Mouse (Mus musculus) CH12.LX (cell line): ENCODE measurements at regions not wholly inside any gene's neighbourhood (a gene's known extent, or its start where the extent isn't known, plus 50 kb on each side); places are given as distances from the start of the nearest gene placed in this dataset.
A peak's percentile ranks its signal among the peaks of the same experiment; 100 is the strongest.

Experiments used
- DNase-seq: peaks from one replicate; pipeline ENCODE4 v3.0.0-alpha.2; 2013; ENCODE audit errors: extremely low read depth
- H3K27ac ChIP-seq: 2 replicates; pipeline ENCODE4 v1.5.1; 2012; ENCODE audit warnings: low read depth, mild to moderate bottlenecking, control low read depth, moderate library complexity; ENCODE audit not compliant: insufficient read depth
- H3K27me3 ChIP-seq: replicated peaks from 2 replicates; pipeline ENCODE3; 2012; ENCODE audit warnings: inconsistent platforms
- H3K36me3 ChIP-seq, 2 experiments: replicated peaks in 1 of 2; 2 replicates each; pipeline versions ENCODE3 to v1.6.1; 2012; ENCODE audit warnings: inconsistent platforms in 1 of 2, low read length in 1 of 2, mild to moderate bottlenecking in 1 of 2, mixed read lengths in 1 of 2, moderate library complexity in 1 of 2; ENCODE audit not compliant: control insufficient read depth in 1 of 2, insufficient read depth in 1 of 2
- H3K4me1 ChIP-seq, 2 experiments: 2 replicates each; pipeline ENCODE4 v1.6.1; 2012; ENCODE audit warnings: inconsistent platforms in 1 of 2, moderate library complexity in 1 of 2; ENCODE audit not compliant: insufficient read depth in 2 of 2, control insufficient read depth in 1 of 2
- H3K4me2 ChIP-seq: 2 replicates; pipeline ENCODE4 v1.6.1; 2012; ENCODE audit warnings: low read depth, mild to moderate bottlenecking, control low read depth; ENCODE audit not compliant: poor library complexity, insufficient read depth, severe bottlenecking
- H3K4me3 ChIP-seq, 3 experiments: fragments of 150-350 bp in 1 of 3; sonication (generic) in 1 of 3; replicated peaks in 1 of 3; 2 replicates each; pipeline versions ENCODE3 to v1.5.1; 2011 to 2012; ENCODE audit warnings: low read depth in 2 of 3, low read length in 2 of 3, mild to moderate bottlenecking in 2 of 3, moderate library complexity in 2 of 3, control low read depth in 1 of 3, improper control_type of control experiment in 1 of 3, inconsistent platforms in 1 of 3, mixed read lengths in 1 of 3; ENCODE audit not compliant: poor library complexity in 1 of 3
- H3K79me2 ChIP-seq: replicated peaks from 2 replicates; pipeline ENCODE4 v1.6.1; 2012; ENCODE audit warnings: mild to moderate bottlenecking, moderate library complexity; ENCODE audit not compliant: control insufficient read depth, poor library complexity, insufficient read depth, severe bottlenecking; ENCODE audit errors: extremely low read depth
- H3K9ac ChIP-seq: 2 replicates; pipeline ENCODE4 v1.6.1; 2012; ENCODE audit warnings: low read depth, mild to moderate bottlenecking, control low read depth, moderate library complexity; ENCODE audit not compliant: insufficient read depth
- H3K9me3 ChIP-seq: replicated peaks from 2 replicates; pipeline ENCODE3; 2012; ENCODE audit warnings: low read length, inconsistent platforms, mixed read lengths
- CHD1 ChIP-seq: IDR thresholded peaks from 2 replicates; pipeline ENCODE4 v1.6.1; 2012; ENCODE audit warnings: low read depth, low read length, improper control_type of control experiment, inconsistent platforms
- CTCF ChIP-seq, 2 experiments: IDR thresholded peaks in 1 of 2; conservative IDR thresholded peaks in 1 of 2; 2 replicates each; pipeline ENCODE4 v1.5.1; 2011 to 2012; ENCODE audit warnings: low read depth in 2 of 2, low read length in 2 of 2, improper control_type of control experiment in 1 of 2, inconsistent platforms in 1 of 2, mild to moderate bottlenecking in 1 of 2, moderate library complexity in 1 of 2
- GABPA ChIP-seq: IDR thresholded peaks from 2 replicates; pipeline ENCODE4 v1.6.1; 2012; ENCODE audit warnings: low read depth, low read length, improper control_type of control experiment, inconsistent platforms; ENCODE audit not compliant: insufficient replicate concordance
- JUN ChIP-seq: IDR thresholded peaks from 2 replicates; pipeline ENCODE4 v1.6.1; 2011; ENCODE audit warnings: low read depth, mild to moderate bottlenecking, low read length, improper control_type of control experiment, moderate library complexity; ENCODE audit not compliant: insufficient read depth
- KAT2A ChIP-seq: IDR thresholded peaks from 2 replicates; pipeline ENCODE4 v1.6.1; 2012; ENCODE audit warnings: low read length, improper control_type of control experiment, inconsistent platforms; ENCODE audit not compliant: insufficient replicate concordance
- MAFK ChIP-seq: IDR thresholded peaks from 2 replicates; pipeline ENCODE4 v1.6.1; 2011; ENCODE audit warnings: low read length, improper control_type of control experiment; ENCODE audit not compliant: insufficient replicate concordance
- MAX ChIP-seq: IDR thresholded peaks from 2 replicates; pipeline ENCODE4 v1.6.1; 2011; ENCODE audit warnings: low read length, improper control_type of control experiment
- MAZ ChIP-seq: IDR thresholded peaks from 2 replicates; pipeline ENCODE4 v1.6.1; 2012; ENCODE audit warnings: low read depth, mild to moderate bottlenecking, inconsistent platforms, low read length, improper control_type of control experiment, moderate library complexity
- NRF1 ChIP-seq: IDR thresholded peaks from 2 replicates; pipeline ENCODE4 v1.6.1; 2014; ENCODE audit warnings: low read depth, mild to moderate bottlenecking, inconsistent platforms, low read length, improper control_type of control experiment, moderate library complexity
- RAD21 ChIP-seq: IDR thresholded peaks from 2 replicates; pipeline ENCODE4 v1.6.1; 2011; ENCODE audit warnings: low read depth, mild to moderate bottlenecking, low read length, improper control_type of control experiment, moderate library complexity
- SMC3 ChIP-seq: IDR thresholded peaks from 2 replicates; pipeline ENCODE4 v1.6.1; 2011; ENCODE audit warnings: low read depth, low read length, improper control_type of control experiment
- TCF12 ChIP-seq: IDR thresholded peaks from 2 replicates; pipeline ENCODE4 v1.6.1; 2014; ENCODE audit warnings: low read depth, mild to moderate bottlenecking, inconsistent platforms, low read length, improper control_type of control experiment
- ZC3H11A ChIP-seq: IDR thresholded peaks from 2 replicates; pipeline ENCODE4 v1.6.1; 2012; ENCODE audit warnings: low read depth, mild to moderate bottlenecking, inconsistent platforms, low read length, improper control_type of control experiment
- ZNF384 ChIP-seq: IDR thresholded peaks from 2 replicates; pipeline ENCODE4 v1.6.1; 2012; ENCODE audit warnings: low read depth, low read length, improper control_type of control experiment, inconsistent platforms
- dilution Hi-C: fragments of 300-500 bp; cut with MboI; formaldehyde crosslinking; loops from 2 replicates; pipeline ENCODE4 v1.14.3; 2020; ENCODE audit warnings: low sequenced_read_pairs; ENCODE audit not compliant: extremely low pct_unique_long_range_greater_than_20kb, extremely low pct_ligation_motif_present
- in situ Hi-C: fragments of 300-500 bp; cut with MboI; formaldehyde crosslinking; loops from 3 replicates; pipeline ENCODE4 v1.14.3; 2019; ENCODE audit warnings: low sequenced_read_pairs, low pct_ligation_motif_present, low pct_unique_long_range_greater_than_20kb, mixed read lengths

GRCm38 (mm10) chr7:136137831-136138602, 421.9 kb upstream of the Mki67 start:
- Histone ChIP-seq H3K36me3 (no peaks in the 10 kb centered on the region), H3K4me3 (no peak overlapping the region), H3K79me2 (no peaks in the 10 kb centered on the region), H3K9me3 (no peaks in the 10 kb centered on the region), H3K27ac (no peak overlapping the region), H3K27me3 (peaks cover 74% of the 10 kb centered on the region), H3K4me1 (no peaks in the 10 kb centered on the region), H3K4me2 (no peak overlapping the region), H3K9ac (no peak overlapping the region)
- TF ChIP-seq TCF12 (no peak), MAZ (no peak), MAFK (no peak), KAT2A (no peak), ZNF384 (no peak), NRF1 (no peak), JUN (no peak), CHD1 (no peak), ZC3H11A (no peak)
- dilution Hi-C loops (no loop called here), in situ Hi-C loops (no loop called here)
- DNase-seq, result no peak

GRCm38 (mm10) chr7:136142832-136143231, 426.7 kb upstream of the Mki67 start:
- no peaks in the 10 kb centered on the region for H3K79me2 ChIP-seq
- peaks cover 64% of the 10 kb centered on the region for H3K27me3 ChIP-seq
- dilution Hi-C loops (no loop called here), in situ Hi-C loops (no loop called here)
- no peak overlapping the region for H3K9ac ChIP-seq
- H3K9me3 ChIP-seq, result no peaks in the 10 kb centered on the region
- peak; percentile 15 for DNase-seq
- no peak overlapping the region for H3K4me3 ChIP-seq
- no peak overlapping the region for H3K4me2 ChIP-seq
- no peaks in the 10 kb centered on the region for H3K4me1 ChIP-seq
- no peak overlapping the region for H3K27ac ChIP-seq
- TF ChIP-seq SMC3 (peak; percentile 38), CTCF (conservative IDR thresholded peaks at IDR 0.05 in 1 of 2, IDR thresholded peaks at IDR 0.05 in 1 of 2; ENCODE audit: low read depth in 2 of 2, low read length in 2 of 2) (peak in 1 of 2 experiments; percentile 55; a peak in 2 of 4 replicates), GABPA (no peak), RAD21 (peak; percentile 54), MAX (no peak)
- H3K36me3 ChIP-seq, result no peaks in the 10 kb centered on the region
